Mouse (Mus musculus) heart, adult 11 months (tissue): ENCODE measurements at regions not wholly inside any gene's neighbourhood (a gene's known extent, or its start where the extent isn't known, plus 50 kb on each side); places are given as distances from the start of the nearest gene placed in this dataset.

Experiments
- DNase-seq: peaks from one replicate; pipeline ENCODE4 v3.0.0; 2022

DNA sequence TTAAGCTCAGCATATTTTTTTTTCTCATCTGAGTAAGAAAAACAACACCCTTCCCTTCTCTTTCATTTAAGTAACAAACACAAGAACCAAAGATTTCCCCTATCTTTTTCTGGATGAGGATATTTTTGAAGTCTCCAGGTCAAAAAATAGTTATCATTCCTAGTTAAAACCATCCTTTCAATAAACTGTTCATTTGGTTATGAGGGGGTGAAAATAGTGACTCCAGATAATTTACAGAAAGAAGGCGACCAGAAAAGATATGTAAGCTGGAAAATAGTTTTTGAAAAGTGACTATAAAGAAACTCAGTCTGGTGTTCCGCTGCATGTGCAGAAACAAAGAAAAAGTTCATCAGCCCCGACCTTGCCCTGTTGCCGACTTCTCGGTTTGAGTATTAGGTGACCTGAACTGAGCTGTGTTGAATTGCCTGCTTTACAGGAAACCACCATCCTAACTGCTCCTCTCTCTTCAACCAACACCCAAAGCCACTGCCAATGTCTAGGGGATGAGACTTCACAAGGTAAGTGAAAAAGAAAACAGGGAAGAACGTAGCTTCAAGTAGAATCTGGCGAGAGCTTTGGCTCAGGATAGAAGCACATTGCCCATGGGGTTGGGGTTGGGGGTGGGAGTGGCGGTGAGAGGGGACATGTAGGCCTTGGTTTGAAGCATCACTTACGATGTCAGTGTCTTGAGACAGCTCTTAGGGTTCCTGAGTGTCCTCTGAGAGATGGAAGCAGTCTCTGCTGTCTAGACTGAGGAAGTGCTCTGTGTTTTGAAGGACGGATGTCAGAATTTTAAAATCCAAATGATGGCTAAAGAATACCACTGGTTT, 104.6 kb downstream of the Ube2e3 start:
- no peak for DNase-seq

DNA sequence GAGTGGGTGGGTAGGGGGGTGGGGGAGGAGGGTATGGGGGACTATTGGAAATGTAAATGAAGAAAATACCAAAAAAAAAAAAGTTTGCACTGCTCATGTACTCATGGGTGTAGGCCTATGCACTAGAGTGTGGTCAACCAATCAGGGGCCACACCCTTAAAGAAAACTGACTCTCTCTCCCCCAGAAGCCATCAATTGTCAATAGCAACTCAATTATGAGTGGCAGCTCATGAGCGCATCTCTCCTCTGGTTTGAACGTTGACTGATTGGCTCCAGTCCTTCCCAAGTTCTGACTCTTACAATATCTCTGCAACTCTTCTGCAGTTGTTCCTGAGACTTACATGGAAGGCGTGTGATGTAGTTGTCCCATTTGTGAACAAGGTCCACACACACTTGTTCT, 105.9 kb downstream of the Ube2e3 start:
- DNase-seq: no peak

DNA sequence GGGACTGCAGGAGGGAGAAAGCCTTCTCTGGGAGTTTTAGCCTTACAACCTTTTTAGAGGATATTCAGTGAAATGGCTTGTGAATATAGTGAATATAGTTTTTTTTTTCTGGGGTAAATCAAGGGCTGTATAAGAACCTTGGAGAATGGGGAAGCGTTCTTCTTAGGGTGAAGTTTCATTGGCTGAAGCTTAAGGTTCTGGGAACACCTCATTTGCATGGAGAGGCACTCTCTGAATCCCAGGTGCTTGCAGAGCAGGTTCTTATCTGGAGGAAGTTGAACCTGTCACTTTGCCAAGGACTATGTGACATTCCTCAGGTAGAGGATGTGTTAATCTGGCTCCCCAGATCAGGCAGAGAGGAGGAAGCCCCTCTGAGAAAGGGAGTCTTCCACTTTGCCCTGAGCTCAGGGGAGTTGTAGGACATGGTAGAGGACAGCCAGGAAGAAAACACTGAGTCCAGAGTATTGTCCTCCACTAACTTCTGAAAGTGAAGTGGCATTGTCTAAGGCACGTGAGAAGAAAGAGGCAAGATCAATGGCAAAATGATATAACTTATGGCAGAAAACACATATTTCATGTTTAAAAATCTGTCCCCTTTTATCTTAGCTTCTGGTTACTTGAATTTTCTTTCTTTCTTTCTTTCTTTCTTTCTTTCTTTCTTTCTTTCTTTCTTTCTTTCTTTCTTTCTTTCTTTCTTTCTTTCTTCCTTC, 106.9 kb downstream of the Ube2e3 start:
- no peak for DNase-seq

DNA sequence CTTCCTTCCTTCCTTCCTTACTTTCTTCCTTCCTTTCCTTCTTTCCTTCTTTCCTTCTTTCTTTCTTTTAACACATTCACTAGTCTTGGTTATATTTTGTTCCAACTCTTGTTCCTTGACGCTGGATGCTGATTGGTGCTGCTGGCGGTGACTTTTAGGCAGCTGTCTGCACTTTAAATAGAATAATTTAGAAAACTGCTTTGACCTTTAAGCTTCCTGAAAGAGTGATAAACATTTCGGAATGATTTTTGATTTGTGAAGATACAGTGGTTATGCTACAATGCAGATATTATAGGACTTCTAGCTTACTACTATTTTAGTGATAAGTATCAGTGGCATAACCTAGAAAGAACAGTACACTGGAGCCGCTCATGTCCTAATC, 107.5 kb downstream of the Ube2e3 start:
- no peak for DNase-seq

DNA sequence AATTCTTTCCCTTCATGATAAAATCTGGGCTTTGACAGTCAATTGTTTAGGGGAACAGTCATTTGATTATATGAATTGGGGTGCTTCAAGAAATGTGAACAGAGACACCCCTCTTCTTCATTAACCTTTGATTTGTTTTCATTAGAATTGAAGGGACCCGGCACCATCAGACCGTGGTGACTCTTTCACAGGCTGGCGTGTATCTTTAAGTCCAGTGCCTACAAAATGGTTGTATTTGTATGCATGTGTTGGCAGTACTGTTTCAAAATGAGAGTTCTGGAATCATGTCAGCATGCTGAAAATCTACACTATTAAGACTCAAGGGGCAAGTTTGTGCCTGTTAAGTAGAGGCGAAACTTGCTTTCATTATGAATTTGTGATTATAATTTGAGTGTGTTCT, 108.2 kb downstream of the Ube2e3 start:
- DNase-seq: no peak

DNA sequence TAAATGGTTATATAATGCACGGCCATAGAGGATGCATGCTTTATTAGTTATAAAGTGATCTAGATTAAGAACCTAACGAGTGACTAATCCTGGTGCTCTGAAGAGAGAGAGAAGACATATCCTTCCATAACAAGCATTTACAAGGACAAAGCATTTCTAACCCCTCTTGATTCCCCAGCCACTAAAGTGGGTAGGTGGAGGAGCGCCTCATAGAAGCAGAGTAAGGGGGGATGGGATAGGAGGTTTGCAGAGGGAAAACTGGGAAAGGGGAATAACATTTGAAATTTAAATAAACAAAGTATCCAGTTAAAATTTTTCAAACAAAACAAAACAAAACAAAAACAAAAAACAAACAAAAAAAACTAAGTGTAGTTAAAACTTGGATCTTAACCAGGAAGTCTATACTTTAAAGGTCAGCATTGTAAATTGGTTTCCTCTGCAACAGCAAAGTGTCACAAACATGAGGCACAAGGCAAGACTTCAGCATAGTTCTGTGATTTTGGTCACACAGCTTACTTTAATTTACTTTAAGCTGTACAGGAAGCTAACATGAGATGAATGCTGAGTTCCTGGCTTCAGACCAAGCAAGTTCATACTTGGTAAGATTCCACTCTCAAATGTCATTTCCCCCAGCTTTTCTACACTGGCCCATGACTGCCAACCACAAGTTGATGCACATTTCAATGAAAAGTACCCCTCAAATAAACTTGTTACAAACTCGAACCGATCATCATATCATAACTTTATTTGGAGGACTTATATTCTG, 109.9 kb downstream of the Ube2e3 start:
- no peak for DNase-seq

DNA sequence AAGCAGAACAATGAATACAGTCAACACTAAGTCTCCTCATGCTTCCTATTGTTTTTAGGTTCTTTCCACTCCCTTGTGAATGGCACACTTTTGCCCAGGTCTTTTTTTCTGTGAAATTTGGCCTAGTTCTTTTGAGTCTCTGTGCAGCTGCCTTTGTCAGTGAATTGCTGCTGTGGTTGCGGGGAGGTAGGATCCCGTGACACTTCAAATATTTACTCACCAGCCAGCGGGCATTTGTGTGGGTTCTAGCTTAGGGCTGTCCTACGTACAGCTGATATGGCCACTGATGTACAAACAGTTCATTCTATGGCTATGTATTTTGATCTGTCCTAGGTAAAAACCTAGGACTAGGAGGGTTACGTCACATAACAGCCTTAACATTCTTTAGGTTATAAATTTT, 112.1 kb downstream of the Ube2e3 start:
- DNase-seq: no peak

DNA sequence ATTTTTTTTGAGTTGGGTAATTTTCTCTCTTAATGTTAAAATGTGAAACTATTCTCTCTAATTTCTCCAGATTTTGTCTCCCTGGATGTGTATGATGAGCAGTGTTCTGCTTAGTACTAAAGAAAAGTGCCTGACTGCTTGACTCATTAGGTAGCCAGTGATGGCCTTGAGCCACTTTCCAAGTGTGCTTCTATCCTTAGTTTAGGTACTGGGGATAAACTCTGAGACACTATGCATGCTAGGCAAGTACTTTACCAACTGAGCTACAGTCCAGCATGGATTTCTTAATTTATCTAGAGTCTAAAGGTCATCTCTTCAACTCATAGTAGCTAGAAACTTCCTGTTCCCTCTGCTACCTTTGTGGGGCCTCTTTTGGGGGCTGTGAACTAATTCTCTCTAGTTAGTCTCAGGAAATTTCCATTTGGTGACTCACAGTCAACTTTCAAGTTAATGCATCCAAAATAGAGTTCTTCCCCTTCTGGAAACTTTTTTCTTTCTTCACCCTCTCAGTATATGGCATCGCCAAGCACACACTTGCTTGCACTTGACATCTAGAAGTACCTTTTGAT, 112.8 kb downstream of the Ube2e3 start:
- no peak for DNase-seq

DNA sequence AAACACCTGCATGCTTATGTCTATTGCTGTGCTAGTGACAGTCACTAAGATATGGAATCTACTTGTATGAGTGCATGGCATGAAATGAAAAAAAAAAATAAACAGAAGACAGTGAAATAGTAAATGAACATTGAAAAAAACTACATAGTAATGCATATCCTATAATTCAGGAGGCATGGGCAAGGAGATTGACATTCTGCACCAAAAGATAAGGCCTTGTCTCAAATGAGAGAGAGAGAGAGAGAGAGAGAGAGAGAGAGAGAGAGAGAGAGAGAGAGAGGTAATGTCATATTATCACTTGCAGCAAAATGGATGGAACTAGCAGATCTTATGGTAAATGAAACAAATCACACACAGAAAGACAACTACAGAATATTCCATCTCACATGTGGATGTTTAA, 115.4 kb downstream of the Ube2e3 start:
- DNase-seq: no peak

DNA sequence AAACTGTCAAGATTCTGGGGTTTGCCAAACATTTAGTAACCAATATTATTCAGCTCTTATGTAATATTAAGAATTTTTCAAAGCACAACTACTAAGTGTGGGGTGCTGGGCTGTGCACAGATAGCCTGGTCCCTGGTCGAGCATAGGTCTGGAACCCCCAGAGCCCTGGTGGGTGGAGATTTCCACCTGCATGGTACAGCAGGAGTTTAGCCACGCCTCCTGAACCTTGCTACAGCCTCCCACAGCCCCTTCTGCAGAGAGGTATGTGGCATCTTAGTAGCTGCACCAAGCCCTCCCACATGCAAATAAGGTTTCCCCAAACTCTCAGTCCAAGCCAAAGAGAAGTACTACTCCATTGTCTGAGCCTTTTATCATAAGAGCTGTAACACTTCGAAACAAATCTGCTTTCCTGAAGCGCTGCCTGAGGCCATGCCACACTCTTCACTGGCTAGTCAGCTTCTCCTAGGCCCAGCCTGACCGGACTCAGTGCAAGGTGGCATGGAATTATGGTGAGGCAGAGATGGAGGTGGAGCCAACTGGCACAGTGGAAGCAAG, 116.1 kb downstream of the Ube2e3 start:
- DNase-seq: no peak

DNA sequence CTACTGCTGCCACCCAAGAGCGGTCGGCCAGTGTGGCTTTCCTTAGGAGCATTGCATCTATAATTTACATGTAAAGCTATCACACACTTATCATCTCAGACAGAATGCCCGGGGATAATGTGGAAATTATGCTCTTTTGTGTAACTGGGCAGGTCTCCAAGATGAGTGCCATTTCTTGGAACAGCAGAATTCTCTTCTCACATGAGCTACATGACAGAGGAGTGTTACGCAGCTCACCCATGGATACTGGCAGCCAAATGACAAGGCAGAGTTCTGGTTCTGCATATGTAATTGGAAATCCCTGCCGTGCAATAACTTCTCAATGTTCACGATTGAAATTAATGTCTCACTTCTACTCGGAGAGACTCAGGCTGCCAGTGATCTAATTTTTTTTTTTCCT, 119.1 kb downstream of the Ube2e3 start:
- DNase-seq: no peak

DNA sequence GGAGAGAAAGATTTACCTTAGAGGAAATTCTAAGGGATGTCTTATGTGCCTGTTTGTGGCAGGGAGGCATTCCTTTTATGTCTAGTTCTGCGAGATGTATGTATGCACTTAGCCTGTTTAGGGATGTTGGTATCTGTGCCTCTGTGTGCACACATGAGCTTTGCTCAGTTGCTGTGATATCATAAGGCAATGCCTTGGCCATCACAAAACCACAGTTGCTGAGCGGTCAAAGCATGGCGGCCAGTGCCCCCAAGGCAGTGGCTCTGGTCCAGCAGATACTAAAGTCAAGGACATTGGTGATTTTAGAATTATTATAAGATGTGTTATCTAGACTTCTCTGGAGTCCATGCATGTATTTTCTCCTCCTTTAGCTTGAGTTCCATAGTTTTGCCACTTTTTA, 119.5 kb downstream of the Ube2e3 start:
- DNase-seq: no peak

DNA sequence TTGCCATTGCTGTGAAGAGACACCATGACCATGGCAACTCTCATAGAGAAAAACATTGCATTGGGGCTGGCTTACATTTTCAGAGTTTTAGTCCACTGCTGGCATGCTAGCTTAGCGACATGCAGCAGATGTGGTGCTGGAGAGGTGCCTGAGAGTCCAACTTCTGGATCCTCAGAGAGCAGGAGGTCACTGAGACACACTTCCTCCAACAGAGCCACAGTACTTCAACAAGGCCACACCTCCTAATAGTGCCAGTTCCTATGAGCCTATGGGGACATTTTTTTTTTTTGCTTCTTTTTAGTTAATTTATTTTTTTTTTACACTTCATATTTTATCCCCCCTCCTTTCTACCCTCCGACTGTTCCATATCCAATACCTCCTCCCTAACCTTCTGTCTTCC, 120.3 kb downstream of the Ube2e3 start:
- no peak for DNase-seq

DNA sequence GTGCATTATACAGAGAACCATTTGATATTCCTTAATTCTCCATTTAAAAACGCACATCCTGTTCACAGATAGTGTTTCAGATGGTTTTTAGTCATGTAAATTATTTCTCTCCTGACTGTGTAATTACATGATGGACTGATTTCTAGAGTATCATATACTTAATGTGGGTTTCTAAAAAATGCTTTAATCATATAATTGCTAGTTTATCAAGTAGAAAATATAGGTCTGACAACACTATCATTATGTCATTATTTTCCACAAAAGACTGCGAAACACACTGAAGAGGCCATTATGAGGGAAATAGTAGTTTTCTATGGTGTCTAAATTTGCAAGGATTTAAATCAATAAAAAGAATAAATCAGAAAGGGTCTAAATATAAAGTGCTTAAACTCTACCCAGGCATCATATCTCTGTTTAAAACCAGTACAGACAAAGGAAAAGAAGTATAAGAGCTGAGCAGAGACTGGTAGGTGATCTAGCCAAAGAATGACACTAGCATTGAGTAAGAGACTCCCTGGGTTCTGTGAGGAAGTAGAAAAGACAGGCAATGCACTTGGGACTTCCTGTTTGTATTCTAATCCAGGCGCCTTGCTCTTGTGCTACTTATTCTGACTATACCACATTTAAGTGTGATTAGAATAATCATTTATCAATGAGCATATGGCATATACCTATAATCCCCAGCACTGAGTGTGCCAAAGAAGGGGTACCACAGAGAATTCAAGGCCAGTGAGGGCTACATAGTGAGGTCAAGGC, 127.1 kb downstream of the Ube2e3 start:
- no peak for DNase-seq

DNA sequence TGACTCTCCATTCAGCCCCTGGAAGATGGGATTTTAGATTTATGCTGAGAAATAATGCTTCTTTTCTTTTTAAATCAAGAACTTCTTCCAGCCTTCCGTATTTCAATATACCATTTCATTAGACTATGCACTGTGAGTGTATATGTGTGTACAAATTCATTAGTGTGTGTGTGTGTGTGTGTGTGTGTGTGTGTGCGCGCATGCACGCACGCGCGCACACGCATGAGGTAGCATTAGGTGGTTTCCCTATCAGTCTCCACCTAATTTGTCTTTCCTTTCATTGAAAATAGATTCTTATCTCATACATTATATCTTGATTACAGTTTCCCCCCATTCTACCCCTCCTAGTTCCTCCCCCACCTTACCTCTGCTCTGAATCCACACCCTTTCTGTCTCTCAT, 130.7 kb downstream of the Ube2e3 start:
- DNase-seq: no peak

DNA sequence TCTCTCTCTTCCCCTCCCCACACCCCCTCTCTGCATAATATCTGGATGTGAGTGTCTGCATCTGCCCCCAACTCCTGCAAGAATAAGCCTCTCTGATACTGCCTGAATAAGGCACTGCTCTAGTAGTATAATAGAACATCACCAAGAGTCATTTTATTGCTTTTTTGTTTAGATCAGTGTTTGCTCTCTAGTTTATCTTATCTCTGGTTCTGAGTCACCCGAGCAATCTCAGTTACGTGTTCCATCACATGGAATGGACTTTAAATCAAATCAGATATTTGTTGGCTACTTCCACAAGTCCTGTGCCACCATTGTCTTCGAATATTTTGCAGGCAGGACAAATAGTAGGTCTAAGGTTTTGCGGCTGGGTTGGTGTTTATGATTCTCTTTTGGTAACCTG, 131.5 kb downstream of the Ube2e3 start:
- DNase-seq: no peak

DNA sequence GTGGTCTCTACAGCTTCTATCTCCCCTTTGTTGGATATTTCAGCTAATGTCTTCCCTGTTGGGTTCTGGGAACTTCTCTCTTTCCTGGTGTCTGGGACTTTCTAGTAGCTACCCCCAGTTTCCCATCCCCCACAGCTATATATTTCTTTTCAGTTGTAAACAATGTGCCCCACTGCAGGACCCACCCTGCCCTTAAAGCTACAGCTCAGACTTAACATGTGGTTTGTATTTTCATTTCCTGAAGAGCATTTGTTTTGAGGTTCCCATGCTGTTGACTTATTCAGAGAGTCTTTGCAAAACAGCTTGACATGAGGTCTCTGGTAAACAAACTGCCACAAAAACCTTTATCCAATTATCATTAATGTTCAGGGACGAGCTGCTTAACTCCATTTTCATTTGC, 136.9 kb downstream of the Ube2e3 start:
- DNase-seq: no peak

DNA sequence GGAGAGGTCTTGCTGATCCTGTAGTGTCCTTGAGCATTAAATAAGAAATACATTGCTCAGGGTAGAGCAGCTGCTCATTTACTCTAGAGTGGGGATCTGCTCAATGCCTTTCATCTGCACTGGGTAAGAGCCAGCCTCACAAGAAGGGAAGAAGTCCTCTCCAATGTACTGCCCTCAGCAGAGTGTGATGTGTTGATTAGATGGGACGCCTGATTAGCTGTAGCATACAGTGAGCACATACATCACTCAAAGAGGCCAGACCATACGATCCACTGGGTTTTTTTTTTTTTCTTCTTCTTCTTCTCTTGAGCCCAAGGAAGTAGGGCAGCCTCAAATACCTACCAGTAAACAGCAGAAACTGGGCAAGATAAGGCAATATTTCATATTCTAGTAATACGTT, 140.7 kb downstream of the Ube2e3 start:
- DNase-seq: no peak

DNA sequence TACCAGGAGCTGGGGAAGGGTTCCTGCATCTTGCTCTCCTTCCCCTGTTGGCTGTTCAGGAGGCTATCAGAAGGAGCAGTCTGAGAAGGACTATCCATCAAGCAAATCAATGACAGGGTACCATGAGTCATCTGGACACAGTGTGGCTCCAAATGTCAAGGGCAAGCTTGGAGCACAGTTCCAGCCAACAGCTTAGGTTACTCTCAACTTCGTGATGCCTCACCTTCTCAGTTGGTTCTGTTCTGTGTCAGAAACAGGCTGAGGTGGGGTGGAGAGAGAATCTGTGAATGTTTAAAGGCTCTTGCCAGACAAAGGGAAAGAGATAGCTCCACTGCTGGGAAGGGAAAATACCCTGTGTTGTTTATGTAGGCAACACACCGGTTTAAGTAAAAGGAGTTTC, 141.9 kb downstream of the Ube2e3 start:
- DNase-seq: no peak

DNA sequence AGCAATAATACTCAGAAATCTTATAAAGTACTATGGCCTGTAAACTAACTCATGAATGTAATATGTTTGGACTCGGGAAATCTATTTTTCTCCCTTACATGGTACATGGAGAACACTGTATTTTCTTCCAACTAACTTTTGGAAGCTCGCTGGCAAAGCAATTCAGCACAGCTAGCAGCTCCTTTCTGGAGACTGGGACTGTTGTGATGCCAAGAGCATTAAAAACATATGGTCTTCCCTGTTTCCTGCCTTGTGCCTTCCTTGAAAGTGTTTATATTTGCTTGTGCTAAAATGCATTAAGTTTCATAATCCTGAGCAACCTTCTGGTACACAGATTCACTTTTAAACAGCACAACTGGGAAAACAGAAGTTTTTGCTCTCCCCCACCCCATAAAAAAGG, 142.3 kb downstream of the Ube2e3 start:
- no peak for DNase-seq

DNA sequence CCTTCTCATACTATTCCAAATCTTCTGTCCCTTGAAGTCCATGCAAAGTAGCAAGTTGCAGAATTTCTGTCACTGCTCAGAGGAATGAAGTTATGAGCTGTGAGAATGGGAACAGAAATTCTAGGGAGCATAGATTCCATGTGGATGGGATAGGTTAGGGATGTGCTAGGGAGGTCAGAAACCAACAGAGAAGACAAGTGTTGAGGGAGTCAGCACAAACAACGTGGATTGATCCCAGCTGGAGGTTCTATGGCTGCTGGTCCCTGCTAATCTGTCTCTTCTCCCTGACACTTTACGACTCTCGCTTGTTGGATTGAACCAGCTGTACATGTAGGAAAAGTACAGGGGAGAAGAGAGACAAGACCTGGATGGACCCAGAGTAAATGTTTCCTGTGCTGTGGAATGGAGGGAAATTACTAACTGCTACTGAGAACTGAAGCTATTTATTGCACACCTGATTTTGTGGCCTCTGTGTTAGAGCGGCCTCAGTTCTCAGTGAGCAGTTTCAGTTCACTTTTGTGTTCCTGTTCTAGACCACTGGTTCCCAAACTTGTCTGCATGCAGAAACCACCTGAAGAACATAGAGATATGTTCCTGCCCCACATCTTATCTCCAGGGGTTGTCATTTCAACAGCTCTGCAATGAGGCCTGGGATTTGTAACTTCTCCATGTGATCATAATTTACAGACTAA, 151.0 kb downstream of the Ube2e3 start:
- DNase-seq: no peak

DNA sequence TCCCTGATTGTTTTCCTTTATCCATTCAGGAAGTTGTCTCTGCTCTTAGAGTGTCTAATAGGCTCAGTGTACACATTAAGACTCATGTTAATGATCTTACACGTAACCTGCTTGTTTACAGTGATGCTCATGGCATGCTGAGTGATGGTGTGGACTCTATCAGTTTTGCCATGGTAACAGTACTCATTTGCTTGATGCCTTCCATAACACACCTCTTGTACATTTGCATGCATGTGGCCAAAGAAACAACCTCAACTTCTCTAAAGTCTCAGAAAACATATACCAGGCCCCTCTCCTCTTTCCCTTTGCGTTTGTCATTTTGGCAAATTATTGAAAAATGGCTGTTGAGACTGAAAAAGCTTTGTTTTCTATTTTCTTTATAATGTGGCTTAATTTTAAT, 155.0 kb downstream of the Ube2e3 start:
- DNase-seq: no peak
